Comparison of ENCODE assay signal across 8 mouse cellular contexts in genomic region chr9:65827344-65828015, GRCm38 (mm10). TPM values are rescaled to one million over a fixed set of nuclear protein-coding genes. Genes with fewer than 3 reads are reported as not detected.
A peak's percentile ranks its signal among the peaks of the same experiment; 100 is the strongest.
DNase-seq lines count a peak whose midpoint lies in the region; ATAC-seq lines count a peak whose summit lies in the region.

Zfp609 (minus strand) TSS chr9:65827564.

- under 1% methylated on average over 49 of the region's 76 CpGs for WGBS in hindbrain, embryonic 16.5 days

- H3K36me3 ChIP-seq in hindbrain, embryonic 16.5 days (ENCODE audit: control insufficient read depth, insufficient read depth, low read length), result no peaks in the 10 kb centered on the region

- H3K9me3 ChIP-seq in hindbrain, embryonic 16.5 days (ENCODE audit: control insufficient read depth, low read length), result no peaks in the 10 kb centered on the region

- H3K4me2 ChIP-seq in hindbrain, embryonic 16.5 days (ENCODE audit: low read length), result peak within 1 kb of the TSS; percentile 75

- H3K27ac ChIP-seq in hindbrain, embryonic 16.5 days (ENCODE audit: low read depth, low read length), result peak within 1 kb of the TSS; percentile 99

- peaks cover 36% of the 10 kb centered on the region for H3K4me1 ChIP-seq in hindbrain, embryonic 16.5 days (ENCODE audit: control insufficient read depth, insufficient read depth, low read depth, low read length)

- peak within 1 kb of the TSS; percentile 98 for H3K9ac ChIP-seq in hindbrain, embryonic 16.5 days (ENCODE audit: low read depth, low read length)

- H3K27me3 ChIP-seq in hindbrain, embryonic 16.5 days (replicated peaks; ENCODE audit: control insufficient read depth, insufficient read depth, low read length), result no peaks in the 10 kb centered on the region

- peak; percentile 87 for DNase-seq in WW6 (ENCODE audit: low read depth, low spot score)
- peak; percentile 97 to 99 for DNase-seq in cerebellum, postnatal 36 days
- DNase-seq in gastrocnemius, adult 18-20 months (ENCODE audit: low spot score), result peak; percentile 96
- peak; percentile 87 for DNase-seq in left cerebral cortex, adult 11 months (ENCODE audit: low spot score)
- peak; percentile 95 for DNase-seq in lung, postnatal 36 days
- peak; percentile 99 for DNase-seq in retina, embryonic 14.5 days (ENCODE audit: low spot score)
- DNase-seq in thymus, postnatal 36 days, result peak; percentile 85 to 90

- peak within 1 kb of the TSS; percentile 93 for H3K4me3 ChIP-seq in hindbrain, embryonic 16.5 days (ENCODE audit: low read length)

- ATAC-seq in hindbrain, embryonic 16.5 days, result peak; percentile 89

RNA-seq across cellular contexts. Expression of gene Zfp609, which starts in this region (rescaled TPM):
- 10 to 100 TPM; 15.7 to 16.2 TPM for total RNA-seq in gastrocnemius, adult 18-20 months (2021)
- polyA plus RNA-seq in hindbrain, embryonic 16.5 days (2015; fragmentation: Nextera tagmentation; extraction: Ambion mirVana), result 5.0 and 5.4 TPM in 2 replicates

Comparison
In these comparisons a context has a peak if more than half of its experiments do, and no peak if none do; other contexts are left out.
1. Peak in every context shown above with its lines: DNase-seq, ATAC-seq, H3K4me3 ChIP-seq and H3K27ac ChIP-seq.